Comparison of ENCODE assay signal across 12 mouse cellular contexts in the genomic region with DNA sequence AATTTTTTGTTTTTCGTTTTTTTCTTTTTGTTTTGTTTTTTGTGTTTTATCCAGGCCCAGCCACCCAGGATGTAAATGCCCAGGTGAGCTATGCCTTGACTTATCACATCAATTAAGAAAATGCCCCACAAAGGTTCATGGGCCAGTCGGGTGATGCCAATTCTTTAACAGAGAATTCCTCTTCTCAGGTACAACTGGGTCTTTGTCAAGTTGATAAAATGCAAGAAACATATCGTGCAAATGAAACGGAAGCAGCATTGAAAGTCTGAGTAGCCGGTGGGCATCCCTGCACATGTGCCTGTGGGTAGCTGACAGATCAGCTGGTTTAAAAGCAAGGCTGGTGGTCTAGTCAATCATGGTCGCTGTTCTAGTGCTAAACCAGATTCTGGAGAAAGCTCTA. TPM values are rescaled to one million over a fixed set of nuclear protein-coding genes. Genes with fewer than 3 reads are reported as not detected.
A peak's percentile ranks its signal among the peaks of the same experiment; 100 is the strongest.
DNase-seq lines count a peak whose midpoint lies in the region; ATAC-seq and TF ChIP-seq lines count a peak whose summit lies in the region.
"Not testable (repeated sequence)": the region's sequence is repeated elsewhere in the genome, so short reads cannot be mapped to it uniquely, and the experiment has no call there.
"Had no signal": no experiment of that assay in that cellular context is flagged by ENCODE, and none has a peak within 500 bp of the region (broad histone marks: within the 10 kb centered on the region; RNA-seq: fewer than 3 reads in every experiment).

No protein-coding gene starts in this region.

- ATAC-seq in forebrain, embryonic 14.5 days = peak; percentile 29; the same call in 1 of the 2 replicates
- peak; percentile 56; the same call in 1 of the 2 replicates for ATAC-seq in heart, embryonic 15.5 days (replicated peaks; ENCODE audit: insufficient number of reproducible peaks, insufficient read depth, low FRiP score, low read depth)
- ATAC-seq in limb, embryonic 11.5 days (ENCODE audit: insufficient number of reproducible peaks, low FRiP score, low TSS enrichment, low read depth) = peak; percentile 87
- ATAC-seq in midbrain, embryonic 11.5 days (ENCODE audit: low FRiP score) = peak; percentile 59; the same call in 1 of the 2 replicates

- H3K27ac ChIP-seq in forebrain, embryonic 14.5 days (ENCODE audit: low read depth, low read length); heart, embryonic 15.5 days; kidney, adult 2 months (ENCODE audit: insufficient read depth, low read depth, low read length); limb, embryonic 11.5 days (replicated peaks; ENCODE audit: low read depth, low read length); midbrain, embryonic 11.5 days (ENCODE audit: low read depth, low read length): not testable (repeated sequence)

- H3K9me3 ChIP-seq in forebrain, embryonic 14.5 days (replicated peaks; ENCODE audit: control insufficient read depth, low read length); heart, embryonic 15.5 days (replicated peaks); limb, embryonic 11.5 days (ENCODE audit: control insufficient read depth, low read length); midbrain, embryonic 11.5 days (ENCODE audit: control insufficient read depth, low read length): not testable (repeated sequence)

- H3K4me2 ChIP-seq in forebrain, embryonic 14.5 days (ENCODE audit: low read length); heart, embryonic 15.5 days; limb, embryonic 11.5 days (ENCODE audit: low read depth, severe bottlenecking); midbrain, embryonic 11.5 days: not testable (repeated sequence)

- not testable (repeated sequence) for H3K9ac ChIP-seq in forebrain, embryonic 14.5 days (ENCODE audit: low read length); heart, embryonic 15.5 days; limb, embryonic 11.5 days (ENCODE audit: low read length); midbrain, embryonic 11.5 days (ENCODE audit: low read length)

- WGBS in forebrain, embryonic 14.5 days = 67% methylated on average over 6 of the region's 6 CpGs
- 57% methylated on average over 6 of the region's 6 CpGs for WGBS in heart, embryonic 15.5 days
- WGBS in kidney, adult 2 months = 62% methylated on average over 6 of the region's 6 CpGs
- 72% methylated on average over 5 of the region's 6 CpGs for WGBS in limb, embryonic 11.5 days
- 71% methylated on average over 5 of the region's 6 CpGs for WGBS in midbrain, embryonic 11.5 days

- not testable (repeated sequence) for H3K27me3 ChIP-seq in forebrain, embryonic 14.5 days (replicated peaks; ENCODE audit: control insufficient read depth, insufficient read depth, low read length); heart, embryonic 15.5 days; kidney, adult 2 months (replicated peaks; ENCODE audit: control insufficient read depth, insufficient read depth, low read length); limb, embryonic 11.5 days (ENCODE audit: control insufficient read depth, insufficient read depth, low read length); midbrain, embryonic 11.5 days (ENCODE audit: control insufficient read depth, insufficient read depth, low read length)

- not testable (repeated sequence) for TF ChIP-seq POLR2A in kidney, adult 2 months (IDR thresholded peaks at IDR 0.05; ENCODE audit: low read depth, low read length)

- not testable (repeated sequence) for TF ChIP-seq CTCF in kidney, adult 2 months (conservative IDR thresholded peaks at IDR 0.05; ENCODE audit: insufficient read depth, insufficient read length, low read depth, low read length)

- peak; percentile 4 to 6 for DNase-seq in CD8-positive naive resting alpha-beta T cell, adult 2 months (ENCODE audit: low read depth in 2 of 2, low spot score in 2 of 2)
- not testable (repeated sequence) for DNase-seq in forebrain, embryonic 14.5 days (ENCODE audit: low spot score); limb, embryonic 11.5 days (ENCODE audit: low spot score); midbrain, embryonic 11.5 days (ENCODE audit: low spot score, missing footprints)
- DNase-seq in kidney, adult 2 months = peak; percentile 23
- peak; percentile 8 to 17 for DNase-seq in spleen, postnatal 10 days (ENCODE audit: low spot score in 2 of 2)
- peak; percentile 1 for DNase-seq in thymus, postnatal 25 days

- H3K36me3 ChIP-seq in forebrain, embryonic 14.5 days (ENCODE audit: control insufficient read depth, insufficient read depth, low read length); heart, embryonic 15.5 days; kidney, adult 2 months (ENCODE audit: control insufficient read depth, insufficient read depth, low read length); limb, embryonic 11.5 days (ENCODE audit: control insufficient read depth, insufficient read depth, low read length); midbrain, embryonic 11.5 days (ENCODE audit: control insufficient read depth, insufficient read depth, low read length): not testable (repeated sequence)

- H3K4me1 ChIP-seq in forebrain, embryonic 14.5 days (ENCODE audit: control insufficient read depth, insufficient read depth, low read length); heart, embryonic 15.5 days (replicated peaks); kidney, adult 2 months (ENCODE audit: control insufficient read depth, insufficient read depth, low read length); limb, embryonic 11.5 days (ENCODE audit: control insufficient read depth, insufficient read depth, low read length); midbrain, embryonic 11.5 days (ENCODE audit: control insufficient read depth, insufficient read depth, low read length): not testable (repeated sequence)

- not testable (repeated sequence) for H3K4me3 ChIP-seq in forebrain, embryonic 14.5 days (ENCODE audit: low read depth, low read length); heart, embryonic 15.5 days; kidney, adult 2 months (ENCODE audit: insufficient read depth, low read depth, low read length); limb, embryonic 11.5 days (ENCODE audit: low read depth, low read length); midbrain, embryonic 11.5 days (ENCODE audit: low read depth, low read length)

RNA-seq across cellular contexts. Expression of gene Speer4d, which starts 12.2 kb away (rescaled TPM):
- not detected in 2 replicates for polyA plus RNA-seq in forebrain, embryonic 14.5 days (2014; fragmentation: Nextera tagmentation; extraction: Ambion mirVana)
- 0.19 TPM in 1 of 2 replicates, not detected in the other for polyA plus RNA-seq in heart, embryonic 15.5 days (2015; fragmentation: Nextera tagmentation; extraction: Ambion mirVana)
- polyA plus RNA-seq in kidney, adult 2 months (2012; rRNA removed) = not detected in 2 replicates
- not detected in 2 replicates for polyA plus RNA-seq in limb, embryonic 11.5 days (2014; fragmentation: Nextera tagmentation; extraction: Ambion mirVana)
- polyA plus RNA-seq in midbrain, embryonic 11.5 days (2014; fragmentation: Nextera tagmentation; extraction: Ambion mirVana) = not detected in 2 replicates
- polyA plus RNA-seq: gonadal fat pad, adult 2 months; liver, embryonic 16.5 days; midbrain, embryonic 10.5 days; small intestine, adult 2 months had no signal

RNA-seq across cellular contexts. Expression of gene Gm21083, which starts 29.5 kb away (rescaled TPM):
- not detected in 2 replicates for polyA plus RNA-seq in forebrain, embryonic 14.5 days (2014; fragmentation: Nextera tagmentation; extraction: Ambion mirVana)
- 0.18 and 0.31 TPM in 2 replicates for polyA plus RNA-seq in heart, embryonic 15.5 days (2015; fragmentation: Nextera tagmentation; extraction: Ambion mirVana)
- polyA plus RNA-seq in kidney, adult 2 months (2012; rRNA removed) = not detected in 2 replicates
- not detected in 2 replicates for polyA plus RNA-seq in limb, embryonic 11.5 days (2014; fragmentation: Nextera tagmentation; extraction: Ambion mirVana)
- not detected in 2 replicates for polyA plus RNA-seq in midbrain, embryonic 11.5 days (2014; fragmentation: Nextera tagmentation; extraction: Ambion mirVana)
- polyA plus RNA-seq: gonadal fat pad, adult 2 months; liver, embryonic 16.5 days; midbrain, embryonic 10.5 days; small intestine, adult 2 months had no signal

RNA-seq across cellular contexts. Expression of gene 4930572O03Rik, which starts 50.2 kb away (rescaled TPM):
- not detected in 2 replicates for polyA plus RNA-seq in forebrain, embryonic 14.5 days (2014; fragmentation: Nextera tagmentation; extraction: Ambion mirVana)
- not detected in 2 replicates for polyA plus RNA-seq in heart, embryonic 15.5 days (2015; fragmentation: Nextera tagmentation; extraction: Ambion mirVana)
- polyA plus RNA-seq in kidney, adult 2 months (2012; rRNA removed) = not detected in 2 replicates
- polyA plus RNA-seq in limb, embryonic 11.5 days (2014; fragmentation: Nextera tagmentation; extraction: Ambion mirVana) = not detected in 2 replicates
- polyA plus RNA-seq in midbrain, embryonic 11.5 days (2014; fragmentation: Nextera tagmentation; extraction: Ambion mirVana) = not detected in 2 replicates
- polyA plus RNA-seq: gonadal fat pad, adult 2 months; liver, embryonic 16.5 days; midbrain, embryonic 10.5 days; small intestine, adult 2 months had no signal

Comparison
In these comparisons a context has a peak if more than half of its experiments do, and no peak if none do; other contexts are left out.
1. ATAC-seq: peak in every context shown above with its lines; median percentile 87 in limb, embryonic 11.5 days; 59 in midbrain, embryonic 11.5 days; 56 in heart, embryonic 15.5 days; 29 in forebrain, embryonic 14.5 days.